Comparison of ENCODE assay signal across 8 mouse cellular contexts in the genomic region with DNA sequence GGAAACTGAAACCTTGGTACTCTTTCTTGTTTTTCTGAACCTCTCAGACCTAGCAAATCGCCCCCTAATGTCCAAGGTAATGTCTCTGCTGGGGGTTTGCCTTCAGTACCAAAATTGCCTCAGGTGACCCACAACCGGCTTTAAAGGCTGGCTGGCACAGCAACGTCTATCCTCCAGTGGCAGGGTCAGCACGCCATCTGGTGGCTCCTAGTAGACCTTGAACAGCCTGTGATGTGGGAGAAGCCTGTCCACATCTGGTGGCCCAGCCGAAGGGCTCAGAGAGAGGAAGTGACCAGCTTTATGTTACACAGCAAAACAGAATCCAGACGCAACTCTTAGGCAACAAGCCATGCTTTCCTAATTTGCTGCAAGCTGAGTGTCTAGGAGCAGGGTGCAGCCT. TPM values are rescaled to one million over a fixed set of nuclear protein-coding genes. Genes with fewer than 3 reads are reported as not detected.
DNase-seq lines count a peak whose midpoint lies in the region; ATAC-seq and TF ChIP-seq lines count a peak whose summit lies in the region.

No protein-coding gene starts in this region.

- no peak overlapping the region for H3K9ac ChIP-seq in embryonic facial prominence, embryonic 11.5 days (replicated peaks; ENCODE audit: low read length)
- no peak overlapping the region for H3K9ac ChIP-seq in heart, embryonic 16.5 days (ENCODE audit: low read length)

- peak; percentile 70; the same call in 1 of the 2 replicates for ATAC-seq in embryonic facial prominence, embryonic 11.5 days (replicated peaks; ENCODE audit: insufficient number of reproducible peaks, low FRiP score, low TSS enrichment, low read depth)
- peak; percentile 75; the same call in 1 of the 2 replicates for ATAC-seq in heart, embryonic 16.5 days (replicated peaks; ENCODE audit: extremely low read depth, insufficient read depth, low FRiP score)
- ATAC-seq in neutrophil, adult 5-6 weeks (ENCODE audit: extremely low read depth, insufficient number of reproducible peaks, low FRiP score, poor library complexity, severe bottlenecking) = peak; percentile 86

- WGBS in embryonic facial prominence, embryonic 11.5 days = 1% methylated on average over 6 of the region's 6 CpGs
- 2% methylated on average over 6 of the region's 6 CpGs for WGBS in heart, embryonic 16.5 days

- H3K4me1 ChIP-seq in embryonic facial prominence, embryonic 11.5 days (ENCODE audit: control insufficient read depth, insufficient read depth, low read length) = no peaks in the 10 kb centered on the region
- no peaks in the 10 kb centered on the region; the same call in 1 of the 2 replicates for H3K4me1 ChIP-seq in heart, embryonic 16.5 days (ENCODE audit: control insufficient read depth, insufficient read depth, low read length)
- H3K4me1 ChIP-seq in testis, adult 2 months (ENCODE audit: control insufficient read depth, insufficient read depth, low read length) = no peaks in the 10 kb centered on the region

- no peak for TF ChIP-seq POLR2A in testis, adult 2 months (IDR thresholded peaks at IDR 0.05; ENCODE audit: control insufficient read depth, low read depth, low read length)

- H3K4me3 ChIP-seq in embryonic facial prominence, embryonic 11.5 days (ENCODE audit: low read depth, low read length) = no peak overlapping the region
- H3K4me3 ChIP-seq in heart, embryonic 16.5 days (ENCODE audit: low read length) = no peak overlapping the region
- H3K4me3 ChIP-seq in testis, adult 2 months (ENCODE audit: control insufficient read depth, low read depth, low read length) = no peak overlapping the region

- TF ChIP-seq CTCF in testis, adult 2 months (IDR thresholded peaks at IDR 0.05; ENCODE audit: control insufficient read depth, insufficient read depth, insufficient replicate concordance, low read depth, low read length) = peak; percentile 72; the same call in 1 of the 2 replicates

- H3K27me3 ChIP-seq in embryonic facial prominence, embryonic 11.5 days (ENCODE audit: control insufficient read depth, insufficient read depth, low read length) = no peaks in the 10 kb centered on the region
- no peaks in the 10 kb centered on the region for H3K27me3 ChIP-seq in heart, embryonic 16.5 days (ENCODE audit: control insufficient read depth, insufficient read depth, low read length)
- no peaks in the 10 kb centered on the region for H3K27me3 ChIP-seq in testis, adult 2 months (ENCODE audit: control insufficient read depth, insufficient read depth, low read length)

- no peak overlapping the region for H3K27ac ChIP-seq in embryonic facial prominence, embryonic 11.5 days (replicated peaks; ENCODE audit: low read depth, low read length)
- no peak overlapping the region for H3K27ac ChIP-seq in heart, embryonic 16.5 days (ENCODE audit: low read length)
- H3K27ac ChIP-seq in testis, adult 2 months (ENCODE audit: control insufficient read depth, insufficient read depth, low read depth, low read length) = no peak overlapping the region

- DNase-seq in B cell, adult 2 months = peak; percentile 81 to 82
- DNase-seq in adrenal gland, adult 8-10 months = peak; percentile 80
- DNase-seq in embryonic facial prominence, embryonic 11.5 days (ENCODE audit: low spot score) = peak; percentile 83
- DNase-seq in kidney, postnatal 36 days = peak; percentile 82 to 92
- peak; percentile 79 to 82 for DNase-seq in lung, adult 18-20 months

- H3K4me2 ChIP-seq in embryonic facial prominence, embryonic 11.5 days (ENCODE audit: low read depth, low read length) = no peak overlapping the region
- H3K4me2 ChIP-seq in heart, embryonic 16.5 days (ENCODE audit: low read depth, low read length) = no peak overlapping the region

- H3K36me3 ChIP-seq in embryonic facial prominence, embryonic 11.5 days (replicated peaks; ENCODE audit: control insufficient read depth, insufficient read depth, low read depth, low read length) = no peaks in the 10 kb centered on the region
- no peaks in the 10 kb centered on the region for H3K36me3 ChIP-seq in heart, embryonic 16.5 days (ENCODE audit: control insufficient read depth, insufficient read depth)
- no peaks in the 10 kb centered on the region for H3K36me3 ChIP-seq in testis, adult 2 months (ENCODE audit: control insufficient read depth, insufficient read depth, low read length)

- H3K9me3 ChIP-seq in embryonic facial prominence, embryonic 11.5 days (replicated peaks; ENCODE audit: control insufficient read depth, low read length) = no peaks in the 10 kb centered on the region
- no peaks in the 10 kb centered on the region for H3K9me3 ChIP-seq in heart, embryonic 16.5 days (replicated peaks; ENCODE audit: control insufficient read depth, low read length)

RNA-seq across cellular contexts. Expression of a gene that starts 9.7 kb away (rescaled TPM):
- total RNA-seq in adrenal gland, adult 8-10 months (2022) = 10 to 100 TPM; 39.8 to 60.3 (median 49.4) TPM
- polyA plus RNA-seq in embryonic facial prominence, embryonic 11.5 days (2014; fragmentation: Nextera tagmentation; extraction: Ambion mirVana) = 22.0 and 23.5 TPM in 2 replicates
- 25.6 and 25.7 TPM in 2 replicates for polyA plus RNA-seq in heart, embryonic 16.5 days (2015; fragmentation: Nextera tagmentation; extraction: Ambion mirVana)
- total RNA-seq in neutrophil, adult 5-6 weeks (2017) = 17.8 and 21.0 TPM in 2 replicates
- 29.4 TPM in 2 replicates for polyA plus RNA-seq in testis, adult 2 months (2012; rRNA removed)

RNA-seq across cellular contexts. Expression of a gene that starts 28.5 kb away (rescaled TPM):
- 10 to 100 TPM in 2 of 4 experiments, 1 to 10 TPM in 2; 4.3 to 11.4 (median 8.5) TPM for total RNA-seq in adrenal gland, adult 8-10 months (2022)
- polyA plus RNA-seq in embryonic facial prominence, embryonic 11.5 days (2014; fragmentation: Nextera tagmentation; extraction: Ambion mirVana) = 435 and 450 TPM in 2 replicates
- 210 and 225 TPM in 2 replicates for polyA plus RNA-seq in heart, embryonic 16.5 days (2015; fragmentation: Nextera tagmentation; extraction: Ambion mirVana)
- 56.1 and 56.7 TPM in 2 replicates for total RNA-seq in neutrophil, adult 5-6 weeks (2017)
- polyA plus RNA-seq in testis, adult 2 months (2012; rRNA removed) = 5.8 and 6.3 TPM in 2 replicates

RNA-seq across cellular contexts. Expression of a gene that starts 50.1 kb away (rescaled TPM):
- total RNA-seq in adrenal gland, adult 8-10 months (2022) = 1,000 to 10,000 TPM; 1,385 to 1,638 (median 1,575) TPM
- polyA plus RNA-seq in embryonic facial prominence, embryonic 11.5 days (2014; fragmentation: Nextera tagmentation; extraction: Ambion mirVana) = 0.60 and 0.98 TPM in 2 replicates
- polyA plus RNA-seq in heart, embryonic 16.5 days (2015; fragmentation: Nextera tagmentation; extraction: Ambion mirVana) = 15.3 and 19.2 TPM in 2 replicates
- not detected in 2 replicates for total RNA-seq in neutrophil, adult 5-6 weeks (2017)
- polyA plus RNA-seq in testis, adult 2 months (2012; rRNA removed) = 0.77 and 0.95 TPM in 2 replicates

Comparison
In these comparisons a context has a peak if more than half of its experiments do, and no peak if none do; other contexts are left out.
1. RNA of a gene that starts 28.5 kb away (polyA plus RNA-seq): 435 to 450 TPM in embryonic facial prominence, embryonic 11.5 days and 210 to 225 TPM in heart, embryonic 16.5 days; 5.8 to 6.3 TPM in testis, adult 2 months; every median in the first group is over 10 times any median in the second.
2. Peak in every context shown above with its lines, with median percentiles within 50 percentile points of each other: DNase-seq and ATAC-seq.